Mouse (Mus musculus): ENCODE measurements around the gene Atad5. TPM values are rescaled to one million over a fixed set of nuclear protein-coding genes. Genes with fewer than 3 reads are reported as not detected.
A peak's percentile ranks its signal among the peaks of the same experiment; 100 is the strongest.

Atad5 gene
- polyA plus RNA-seq, 1 experiment from 2014 or later, result 11.4 TPM

- H3K4me1 ChIP-seq, result no peaks in the 10 kb centered on the region; the same call in 1 of the 2 replicates
- no peak overlapping the region for H3K4me2 ChIP-seq
- no peak overlapping the region for H3K4me3 ChIP-seq
- H3K9me3 ChIP-seq, result no peaks in the 10 kb centered on the region
- WGBS, result 63% methylated on average over 3 of the region's 3 CpGs
- 0 out of 2 replicates have a peak, but pooled peaks cover 5% of the 10 kb centered on the region for H3K36me3 ChIP-seq
- no peaks in the 10 kb centered on the region for H3K27me3 ChIP-seq
- no peak overlapping the region for H3K9ac ChIP-seq
- no peak for ATAC-seq (ENCODE audit: borderline replicate concordance, extremely low read depth, low FRiP score, low TSS enrichment)
- no peak overlapping the region for H3K27ac ChIP-seq
These were observed 19.4 kb upstream of the Atad5 start for GRCm38 (mm10) chr11:80069815-80070214.

GRCm38 (mm10) chr11:80071039-80071438 lies 18.2 kb upstream of the Atad5 start:
- no peak for ATAC-seq (ENCODE audit: borderline replicate concordance, extremely low read depth, low FRiP score, low TSS enrichment)
- Histone ChIP-seq H3K27ac (no peak overlapping the region), H3K36me3 (0 out of 2 replicates have a peak, but pooled peaks cover 5% of the 10 kb centered on the region), H3K9me3 (no peaks in the 10 kb centered on the region), H3K27me3 (no peaks in the 10 kb centered on the region), H3K4me3 (no peak overlapping the region), H3K9ac (no peak overlapping the region), H3K4me2 (no peak overlapping the region), H3K4me1 (no peaks in the 10 kb centered on the region; the same call in 1 of the 2 replicates)
- WGBS, result 88% methylated on average over 2 of the region's 2 CpGs

GRCm38 (mm10) chr11:80072365-80072764 lies 16.8 kb upstream of the Atad5 start:
- no peaks in the 10 kb centered on the region for H3K9me3 ChIP-seq
- H3K9ac ChIP-seq, result no peak overlapping the region
- no peak for ATAC-seq (ENCODE audit: borderline replicate concordance, extremely low read depth, low FRiP score, low TSS enrichment)
- no peak overlapping the region for H3K4me3 ChIP-seq
- no peak overlapping the region for H3K4me2 ChIP-seq
- no peaks in the 10 kb centered on the region; the same call in 1 of the 2 replicates for H3K4me1 ChIP-seq
- 0 out of 2 replicates have a peak, but pooled peaks cover 5% of the 10 kb centered on the region for H3K36me3 ChIP-seq
- H3K27ac ChIP-seq, result no peak overlapping the region
- WGBS, result 72% methylated on average over 3 of the region's 3 CpGs
- H3K27me3 ChIP-seq, result no peaks in the 10 kb centered on the region

- Histone ChIP-seq H3K9ac (no peak overlapping the region), H3K27me3 (no peaks in the 10 kb centered on the region), H3K4me2 (no peak overlapping the region), H3K4me1 (peaks cover 6% of the 10 kb centered on the region), H3K9me3 (no peaks in the 10 kb centered on the region), H3K27ac (no peak overlapping the region), H3K36me3 (0 out of 2 replicates have a peak, but pooled peaks cover 5% of the 10 kb centered on the region), H3K4me3 (no peak overlapping the region)
- ATAC-seq (ENCODE audit: borderline replicate concordance, extremely low read depth, low FRiP score, low TSS enrichment), result no peak
- 93% methylated on average over 5 of the region's 5 CpGs for WGBS
These were observed 13.5 kb upstream of the Atad5 start for GRCm38 (mm10) chr11:80075608-80076277.

- Histone ChIP-seq H3K27ac (no peak overlapping the region), H3K27me3 (no peaks in the 10 kb centered on the region), H3K9ac (no peak overlapping the region), H3K4me1 (peaks cover 15% of the 10 kb centered on the region), H3K4me2 (no peak overlapping the region), H3K4me3 (no peak overlapping the region), H3K9me3 (no peaks in the 10 kb centered on the region), H3K36me3 (0 out of 2 replicates have a peak, but pooled peaks cover 5% of the 10 kb centered on the region)
- WGBS, result 67% methylated on average over 14 of the region's 14 CpGs
- ATAC-seq (ENCODE audit: borderline replicate concordance, extremely low read depth, low FRiP score, low TSS enrichment), result no peak
These were observed 11.2 kb upstream of the Atad5 start for GRCm38 (mm10) chr11:80077784-80078545.

GRCm38 (mm10) chr11:80078831-80079230 lies 10.4 kb upstream of the Atad5 start:
- 0 out of 2 replicates have a peak, but pooled peaks cover 5% of the 10 kb centered on the region for H3K36me3 ChIP-seq
- peaks cover 15% of the 10 kb centered on the region for H3K4me1 ChIP-seq
- H3K27ac ChIP-seq, result no peak overlapping the region
- no peak overlapping the region for H3K4me2 ChIP-seq
- no peak overlapping the region for H3K9ac ChIP-seq
- no peak overlapping the region for H3K4me3 ChIP-seq
- WGBS, result 22% methylated on average over 1 of the region's 1 CpGs
- no peaks in the 10 kb centered on the region for H3K27me3 ChIP-seq
- no peaks in the 10 kb centered on the region for H3K9me3 ChIP-seq
- ATAC-seq (ENCODE audit: borderline replicate concordance, extremely low read depth, low FRiP score, low TSS enrichment), result no peak

GRCm38 (mm10) chr11:80079751-80080150 lies 9.4 kb upstream of the Atad5 start:
- WGBS, result 52% methylated on average over 6 of the region's 6 CpGs
- no peaks in the 10 kb centered on the region for H3K27me3 ChIP-seq
- H3K4me3 ChIP-seq, result peak overlapping the region; percentile 90
- peak overlapping the region; percentile 99 for H3K9ac ChIP-seq
- no peaks in the 10 kb centered on the region for H3K36me3 ChIP-seq
- H3K9me3 ChIP-seq, result no peaks in the 10 kb centered on the region
- H3K27ac ChIP-seq, result no peak overlapping the region
- peaks cover 15% of the 10 kb centered on the region for H3K4me1 ChIP-seq
- peak overlapping the region; percentile 72 for H3K4me2 ChIP-seq
- ATAC-seq (ENCODE audit: borderline replicate concordance, extremely low read depth, low FRiP score, low TSS enrichment), result no peak

GRCm38 (mm10) chr11:80080381-80080825 lies 8.8 kb upstream of the Atad5 start:
- peak overlapping the region; percentile 98 for H3K27ac ChIP-seq
- ATAC-seq (ENCODE audit: borderline replicate concordance, extremely low read depth, low FRiP score, low TSS enrichment), result peak; percentile 58
- under 1% methylated on average over 32 of the region's 32 CpGs for WGBS
- H3K4me1 ChIP-seq, result peaks cover 15% of the 10 kb centered on the region
- H3K9ac ChIP-seq, result peak overlapping the region; percentile 99
- no peaks in the 10 kb centered on the region for H3K9me3 ChIP-seq
- peak overlapping the region; percentile 72 for H3K4me2 ChIP-seq
- no peaks in the 10 kb centered on the region for H3K36me3 ChIP-seq
- H3K27me3 ChIP-seq, result no peaks in the 10 kb centered on the region
- H3K4me3 ChIP-seq, result peak overlapping the region; percentile 90

- 2% methylated on average over 53 of the region's 55 CpGs for WGBS
- H3K9ac ChIP-seq, result peak within 1 kb of the TSS; percentile 99
- peak within 1 kb of the TSS; percentile 72 for H3K4me2 ChIP-seq
- H3K27ac ChIP-seq, result peak within 1 kb of the TSS; percentile 98
- no peaks in the 10 kb centered on the region for H3K9me3 ChIP-seq
- H3K27me3 ChIP-seq, result no peaks in the 10 kb centered on the region
- H3K4me3 ChIP-seq, result peak within 1 kb of the TSS; percentile 90
- H3K36me3 ChIP-seq, result no peaks in the 10 kb centered on the region
- peaks cover 15% of the 10 kb centered on the region for H3K4me1 ChIP-seq
- peak; percentile 97 for ATAC-seq (ENCODE audit: borderline replicate concordance, extremely low read depth, low FRiP score, low TSS enrichment)
These were observed 8.1 kb upstream of the Atad5 start, which contains the start of gene Crlf3 for GRCm38 (mm10) chr11:80080826-80081728. Gene Crlf3, minus strand, starts transcription at chr11:80080991.

- Histone ChIP-seq H3K27ac (peak overlapping the region; percentile 98), H3K4me3 (no peak overlapping the region), H3K36me3 (no peaks in the 10 kb centered on the region), H3K9ac (no peak overlapping the region), H3K27me3 (no peaks in the 10 kb centered on the region), H3K4me1 (peaks cover 15% of the 10 kb centered on the region), H3K4me2 (peak overlapping the region; percentile 72), H3K9me3 (no peaks in the 10 kb centered on the region)
- WGBS, result 73% methylated on average over 7 of the region's 7 CpGs
- ATAC-seq (ENCODE audit: borderline replicate concordance, extremely low read depth, low FRiP score, low TSS enrichment), result no peak
These were observed 7.3 kb upstream of the Atad5 start for GRCm38 (mm10) chr11:80081786-80082319.
